Mouse (Mus musculus): ENCODE results near the gene B3galt6. TPM values are rescaled to one million over a fixed set of nuclear protein-coding genes. Genes with fewer than 3 reads are reported as not detected.

The B3galt6 gene
- polyA plus RNA-seq, 1 experiment from 2014 or later, result 18.0 TPM

GRCm38 (mm10) chr4:155943049-155943452 lies 49.4 kb downstream of the B3galt6 start:
- Histone ChIP-seq H3K4me2 (replicated peaks; ENCODE audit: low read depth, low read length) (peak overlapping the region; percentile 89), H3K4me1 (ENCODE audit: insufficient read depth, low read length) (peaks cover 18% of the 10 kb centered on the region), H3K4me3 (ENCODE audit: low read length) (peak overlapping the region; percentile 97), H3K27ac (ENCODE audit: low read length) (peak overlapping the region; percentile 88), H3K36me3 (ENCODE audit: insufficient read depth, low read length) (peaks cover 13% of the 10 kb centered on the region; the same call in 1 of the 2 replicates), H3K9ac (replicated peaks; ENCODE audit: low read length) (peak overlapping the region; percentile 96), H3K27me3 (ENCODE audit: insufficient read depth, low read length) (no peaks in the 10 kb centered on the region), H3K9me3 (ENCODE audit: low read length) (no peaks in the 10 kb centered on the region)
- WGBS, result under 1% methylated on average over 17 of the region's 17 CpGs
- peak; percentile 49 for ATAC-seq (ENCODE audit: low FRiP score, low TSS enrichment)

Other genes starting within 250 kb of the B3galt6 start
- gene Atad3a, start 231.6 kb downstream of the B3galt6 start, polyA plus RNA-seq (2015; fragmentation: Nextera tagmentation; extraction: Ambion mirVana), result 138 and 142 TPM in 2 replicates
- 7.4 and 11.3 TPM in 2 replicates for gene Vwa1, start 218.0 kb downstream of the B3galt6 start, polyA plus RNA-seq (2015; fragmentation: Nextera tagmentation; extraction: Ambion mirVana)
- gene Tmem88b, start 206.8 kb downstream of the B3galt6 start, polyA plus RNA-seq (2015; fragmentation: Nextera tagmentation; extraction: Ambion mirVana), result 0.32 and 0.33 TPM in 2 replicates
- 0.32 and 0.41 TPM in 2 replicates for gene Ankrd65, start 202.2 kb downstream of the B3galt6 start, polyA plus RNA-seq (2015; fragmentation: Nextera tagmentation; extraction: Ambion mirVana)
- 205 and 209 TPM in 2 replicates for gene Mrpl20, start 189.8 kb downstream of the B3galt6 start, polyA plus RNA-seq (2015; fragmentation: Nextera tagmentation; extraction: Ambion mirVana)
- 168 and 179 TPM in 2 replicates for gene Ccnl2, start 180.2 kb downstream of the B3galt6 start, polyA plus RNA-seq (2015; fragmentation: Nextera tagmentation; extraction: Ambion mirVana)
- gene Aurkaip1, start 161.4 kb downstream of the B3galt6 start, polyA plus RNA-seq (2015; fragmentation: Nextera tagmentation; extraction: Ambion mirVana), result 143 and 157 TPM in 2 replicates
- gene Mxra8, start 153.0 kb downstream of the B3galt6 start, polyA plus RNA-seq (2015; fragmentation: Nextera tagmentation; extraction: Ambion mirVana), result 119 and 125 TPM in 2 replicates
- 5.5 and 6.3 TPM in 2 replicates for gene Dvl1, start 145.2 kb downstream of the B3galt6 start, polyA plus RNA-seq (2015; fragmentation: Nextera tagmentation; extraction: Ambion mirVana)
- gene Tas1r3, start 129.3 kb downstream of the B3galt6 start, polyA plus RNA-seq (2015; fragmentation: Nextera tagmentation; extraction: Ambion mirVana), result 0.22 and 0.40 TPM in 2 replicates
- gene Cptp, start 123.2 kb downstream of the B3galt6 start, polyA plus RNA-seq (2015; fragmentation: Nextera tagmentation; extraction: Ambion mirVana), result 20.0 TPM in 2 replicates
- gene Ints11, start 123.1 kb downstream of the B3galt6 start, polyA plus RNA-seq (2015; fragmentation: Nextera tagmentation; extraction: Ambion mirVana), result 72.9 and 80.1 TPM in 2 replicates
- 51.4 and 55.1 TPM in 2 replicates for gene Pusl1, start 100.9 kb downstream of the B3galt6 start, polyA plus RNA-seq (2015; fragmentation: Nextera tagmentation; extraction: Ambion mirVana)
- gene Acap3, start 100.8 kb downstream of the B3galt6 start, polyA plus RNA-seq (2015; fragmentation: Nextera tagmentation; extraction: Ambion mirVana), result 16.5 and 17.6 TPM in 2 replicates
- gene Ube2j2, start 48.8 kb downstream of the B3galt6 start, polyA plus RNA-seq (2015; fragmentation: Nextera tagmentation; extraction: Ambion mirVana), result 100.0 and 102 TPM in 2 replicates
- gene C1qtnf12, start 30.3 kb downstream of the B3galt6 start, polyA plus RNA-seq (2015; fragmentation: Nextera tagmentation; extraction: Ambion mirVana), result 123 and 137 TPM in 2 replicates
- 173 and 182 TPM in 2 replicates for gene Sdf4, start 223 bp upstream of the B3galt6 start, polyA plus RNA-seq (2015; fragmentation: Nextera tagmentation; extraction: Ambion mirVana)
- gene Tnfrsf4, start 21.2 kb upstream of the B3galt6 start, polyA plus RNA-seq (2015; fragmentation: Nextera tagmentation; extraction: Ambion mirVana), result 0.90 and 1.2 TPM in 2 replicates
- 1.3 and 2.5 TPM in 2 replicates for gene Tnfrsf18, start 33.5 kb upstream of the B3galt6 start, polyA plus RNA-seq (2015; fragmentation: Nextera tagmentation; extraction: Ambion mirVana)
- gene Ttll10, start 66.8 kb upstream of the B3galt6 start, polyA plus RNA-seq (2015; fragmentation: Nextera tagmentation; extraction: Ambion mirVana), result 7.4 and 10.1 TPM in 2 replicates
- 48.3 and 48.7 TPM in 2 replicates for gene 9430015G10Rik, start 117.3 kb upstream of the B3galt6 start, polyA plus RNA-seq (2015; fragmentation: Nextera tagmentation; extraction: Ambion mirVana)
- 0.19 and 0.32 TPM in 2 replicates for gene Rnf223, start 137.9 kb upstream of the B3galt6 start, polyA plus RNA-seq (2015; fragmentation: Nextera tagmentation; extraction: Ambion mirVana)
- gene Agrn, start 204.8 kb upstream of the B3galt6 start, polyA plus RNA-seq (2015; fragmentation: Nextera tagmentation; extraction: Ambion mirVana), result 109 and 111 TPM in 2 replicates
- gene Isg15, start 208.2 kb upstream of the B3galt6 start, polyA plus RNA-seq (2015; fragmentation: Nextera tagmentation; extraction: Ambion mirVana), result 2.2 and 2.8 TPM in 2 replicates
- gene AW011738, start 210.7 kb upstream of the B3galt6 start, polyA plus RNA-seq (2015; fragmentation: Nextera tagmentation; extraction: Ambion mirVana), result 8.1 and 8.7 TPM in 2 replicates
- 0.70 and 0.90 TPM in 2 replicates for gene Perm1, start 223.2 kb upstream of the B3galt6 start, polyA plus RNA-seq (2015; fragmentation: Nextera tagmentation; extraction: Ambion mirVana)
- gene Plekhn1, start 242.2 kb upstream of the B3galt6 start, polyA plus RNA-seq (2015; fragmentation: Nextera tagmentation; extraction: Ambion mirVana), result 22.3 and 24.1 TPM in 2 replicates
- gene Noc2l, start 243.4 kb upstream of the B3galt6 start, polyA plus RNA-seq (2015; fragmentation: Nextera tagmentation; extraction: Ambion mirVana), result 70.2 and 81.1 TPM in 2 replicates

Data from kidney, embryonic 16.5 days (tissue).